Mouse (Mus musculus) CD4-positive, CD25-positive, alpha-beta regulatory T cell, adult 4 months (primary cell): ENCODE results near the gene Gm39653. TPM values are rescaled to one million over a fixed set of nuclear protein-coding genes. Genes with fewer than 3 reads are reported as not detected.

Source experiments
- polyA plus RNA-seq, 2 experiments: library from polyadenylated mRNA; unstranded; fragments of 100-300 nt; shearing (Covaris generic); gene quantifications; one replicate each; pipeline ENCODE4 v1.2.1; 2017

Gm39653 gene
- polyA plus RNA-seq, 2 experiments from 2014 or later, result not detected

Other genes with a start within 250 kb of the Gm39653 start
- under 1 TPM in 1 of 2 experiments, not detected in 1; 0.95 TPM for gene Adam23, start 170.1 kb upstream of the Gm39653 start, polyA plus RNA-seq
- not detected for gene Dytn, start 71.0 kb downstream of the Gm39653 start, polyA plus RNA-seq
- gene Mdh1b, start 114.3 kb downstream of the Gm39653 start, polyA plus RNA-seq, result not detected
- gene Fastkd2, start 114.6 kb downstream of the Gm39653 start, polyA plus RNA-seq, result 10 to 100 TPM; 32.4 to 49.3 TPM
- gene 4933402D24Rik, start 153.3 kb downstream of the Gm39653 start, polyA plus RNA-seq, result not detected